Mouse (Mus musculus): ENCODE data around the gene Usp19.
A peak's percentile ranks its signal among the peaks of the same experiment; 100 is the strongest.

Usp19 gene

DNA sequence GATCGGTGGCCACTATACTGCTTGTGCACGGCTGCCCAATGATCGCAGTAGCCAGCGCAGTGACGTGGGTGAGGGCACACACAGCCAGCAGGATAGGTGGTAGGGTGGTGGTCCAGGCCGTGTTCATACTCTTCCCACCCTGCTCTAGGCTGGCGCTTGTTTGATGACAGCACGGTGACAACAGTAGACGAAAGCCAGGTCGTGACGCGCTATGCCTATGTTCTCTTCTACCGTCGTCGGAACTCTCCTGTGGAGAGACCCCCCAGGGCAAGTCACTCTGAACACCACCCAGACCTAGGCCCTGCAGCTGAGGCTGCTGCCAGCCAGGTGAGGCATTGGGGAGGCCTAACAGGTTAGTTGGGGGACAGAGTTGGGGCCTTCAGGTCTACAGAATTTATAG, 9.5 kb downstream of the Usp19 start:
- DNase-seq = no peak

- no peak for DNase-seq
These were observed 16.5 kb downstream of the Usp19 start for GRCm38 (mm10) chr9:108506901-108507300.

DNA sequence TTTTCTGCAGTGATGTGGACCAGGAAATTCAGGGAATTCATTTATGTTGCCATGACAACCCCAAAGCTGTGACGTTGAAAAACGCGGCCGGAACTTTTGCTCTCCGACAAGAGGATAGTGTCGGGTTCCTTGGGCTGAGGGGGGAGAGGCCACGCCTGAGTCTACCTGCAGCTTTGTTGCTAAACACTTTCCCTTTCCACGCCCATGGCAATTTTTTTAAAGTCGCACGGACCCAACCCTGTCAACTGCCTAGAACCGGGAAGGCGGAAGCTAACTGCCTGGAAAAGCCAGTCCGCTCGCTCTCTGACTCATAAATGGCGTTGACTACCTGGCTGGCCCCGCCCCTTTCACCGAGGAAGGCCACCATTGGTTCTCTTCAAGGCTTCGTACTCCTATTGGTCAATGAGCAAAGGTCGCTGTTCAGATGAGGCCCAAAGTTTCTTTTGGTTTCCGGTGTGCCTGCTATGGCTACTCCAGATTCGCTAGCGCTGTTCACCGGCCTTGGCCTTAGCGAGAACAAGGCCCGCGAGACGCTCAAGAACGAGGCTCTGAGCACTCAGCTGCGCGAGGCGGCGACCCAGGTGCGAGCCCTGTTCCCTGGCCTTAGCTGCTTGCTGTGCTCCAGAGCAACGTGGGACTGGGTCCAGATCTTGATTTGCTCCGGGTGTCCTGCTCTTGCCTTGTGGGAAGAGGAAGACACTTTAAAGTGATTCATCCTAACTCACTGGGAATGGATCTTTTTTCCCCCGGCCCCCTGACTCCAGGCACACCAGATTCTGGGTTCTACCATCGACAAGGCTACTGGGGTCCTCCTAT, 17.4 kb downstream of the Usp19 start, which contains the start of gene Qars:
Qars (plus strand) TSS at position 88 of the 816 bp plus-strand sequence.
- peak; percentile 89 for DNase-seq

DNA sequence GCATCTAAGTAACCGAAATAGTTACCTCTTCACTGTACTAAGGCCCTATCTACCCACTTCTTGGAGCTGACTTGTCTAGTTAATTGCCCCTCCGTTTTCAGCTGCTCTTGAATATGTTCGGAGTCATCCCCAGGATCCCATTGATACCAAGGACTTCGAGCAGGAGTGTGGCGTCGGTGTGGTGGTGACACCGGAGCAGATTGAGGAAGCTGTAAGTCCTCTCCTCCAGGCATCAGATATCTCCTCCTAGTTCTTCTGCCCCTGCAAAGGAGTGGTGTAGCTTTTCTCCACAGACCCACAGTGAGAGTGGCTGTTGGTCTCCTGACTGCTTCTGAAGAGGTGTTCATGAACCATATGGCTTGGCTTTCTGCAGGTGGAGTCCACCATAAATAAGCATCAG, 18.4 kb downstream of the Usp19 start:
- no peak for DNase-seq

GRCm38 (mm10) chr9:108516380-108517251, 26.2 kb downstream of the Usp19 start, which contains the start of gene Qrich1:
TSS of gene Qrich1 (plus strand) at chr9:108516806.
- DNase-seq = peak; percentile 94

DNA sequence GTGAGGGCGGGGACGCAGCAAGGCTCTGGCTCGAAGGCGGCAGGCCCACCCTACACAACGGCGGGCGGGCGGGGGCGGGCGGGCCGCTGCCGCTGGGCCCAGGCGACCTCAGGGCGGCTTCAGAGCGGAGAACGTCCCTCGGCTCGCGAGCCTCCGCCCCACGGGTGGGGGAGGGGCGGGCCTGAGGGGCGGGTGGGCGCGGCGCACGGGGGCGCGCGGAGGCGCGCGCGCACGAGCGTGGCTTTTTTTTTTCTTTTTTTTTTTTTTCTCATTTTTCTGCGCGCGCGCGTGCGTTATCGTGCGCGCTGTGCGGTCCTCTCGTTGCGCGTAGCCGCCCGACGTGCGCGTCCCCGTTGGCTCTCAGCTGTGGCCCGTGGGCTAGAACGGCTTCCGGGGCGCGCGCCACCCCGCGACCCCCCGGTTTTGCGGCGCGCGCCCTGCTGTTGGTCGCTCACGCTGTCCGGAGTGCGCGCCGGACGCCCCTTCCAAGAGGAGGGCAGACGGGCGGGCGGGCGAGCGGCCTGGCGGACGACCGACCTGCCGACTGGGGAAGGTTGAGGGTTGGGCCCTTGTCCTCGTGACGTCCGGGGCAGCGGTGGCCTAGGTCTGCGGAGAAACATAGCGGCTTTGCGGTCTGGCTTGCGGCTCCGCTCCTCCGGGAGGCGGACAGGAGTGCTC, 27.0 kb downstream of the Usp19 start:
- peak; percentile 74 for DNase-seq

- no peak for DNase-seq
These were observed 27.5 kb downstream of the Usp19 start for GRCm38 (mm10) chr9:108517931-108518332.

DNA sequence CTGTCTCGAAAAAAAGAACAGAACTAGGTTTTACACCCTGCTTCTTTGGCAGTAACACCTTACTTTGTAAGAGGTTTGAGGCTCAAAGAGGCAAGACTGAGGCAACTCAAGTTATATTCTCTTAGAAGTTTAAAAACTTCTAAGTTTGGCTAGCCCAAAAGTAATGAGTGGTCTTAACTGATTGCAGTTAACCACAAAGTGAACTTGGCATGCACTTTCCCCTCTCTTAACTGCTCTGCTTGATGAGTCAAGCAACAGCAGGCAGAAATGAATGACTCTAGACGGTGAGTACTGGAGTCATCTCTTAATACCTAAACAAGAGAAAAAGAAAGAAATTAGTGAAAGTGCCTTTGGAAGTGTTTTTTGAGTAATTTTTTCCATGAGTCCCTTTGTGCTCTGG, 31.2 kb downstream of the Usp19 start:
- DNase-seq = no peak

DNA sequence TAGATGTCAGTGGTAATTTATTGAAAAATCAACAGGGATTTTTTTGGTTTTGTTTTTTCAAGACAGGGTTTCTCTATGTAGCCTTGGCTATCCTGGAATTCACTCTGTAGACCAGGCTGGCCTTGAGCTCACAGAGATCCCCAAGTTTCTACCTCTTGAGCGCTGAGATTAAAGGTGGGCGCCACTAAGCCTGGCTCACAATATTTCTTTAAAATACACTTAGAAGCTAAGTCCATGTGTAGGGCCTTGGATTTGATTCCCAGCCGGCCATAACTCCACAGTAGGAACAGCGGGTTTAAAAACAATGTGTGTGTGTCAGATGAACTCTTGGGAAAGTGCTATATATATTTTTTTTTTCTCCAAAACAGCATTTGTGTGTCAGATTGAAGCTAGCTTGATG, 32.9 kb downstream of the Usp19 start:
- no peak for DNase-seq

DNA sequence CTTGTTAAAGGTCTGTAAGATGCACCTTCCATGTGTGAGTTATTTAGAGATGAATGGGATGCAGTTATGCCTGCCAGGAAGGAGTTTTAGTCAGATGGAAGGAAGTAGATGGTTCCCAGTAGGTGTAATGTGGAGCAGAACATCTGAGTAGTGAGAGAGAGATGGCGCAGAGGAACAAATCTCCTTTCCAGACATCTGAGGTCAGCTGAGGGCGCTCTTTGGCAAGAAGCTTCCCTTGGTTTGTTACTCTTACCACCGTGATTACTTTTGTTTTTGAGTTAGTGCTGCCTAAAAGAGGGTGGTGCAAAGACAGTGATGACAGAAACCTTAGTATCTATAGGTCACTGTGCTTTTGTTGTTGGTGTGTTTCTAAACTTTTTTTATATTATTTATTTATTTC, 35.0 kb downstream of the Usp19 start:
- DNase-seq = no peak

DNA sequence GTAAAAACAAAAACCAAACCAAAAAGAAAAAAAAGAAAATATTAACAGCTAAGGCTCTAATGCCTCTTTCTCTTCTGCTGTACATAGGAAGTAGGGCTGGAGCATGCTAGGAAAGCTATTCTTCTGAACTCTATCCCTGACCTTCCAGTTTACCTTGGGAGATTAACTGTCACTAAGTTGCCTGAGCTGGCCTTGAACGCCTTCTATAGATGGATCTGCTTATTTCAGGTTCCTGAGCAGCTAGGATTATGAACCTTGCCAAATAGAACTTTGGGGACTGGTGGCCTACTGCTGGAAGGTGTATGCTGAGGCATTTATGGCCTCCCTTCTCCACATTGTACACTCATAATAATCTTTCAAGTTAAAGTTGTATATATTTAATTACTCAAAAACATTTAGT, 40.6 kb downstream of the Usp19 start:
- no peak for DNase-seq

- DNase-seq = no peak
These were observed 41.1 kb downstream of the Usp19 start for GRCm38 (mm10) chr9:108531496-108531895.

GRCm38 (mm10) chr9:108540846-108541245, 50.4 kb downstream of the Usp19 start:
- DNase-seq = no peak

DNA sequence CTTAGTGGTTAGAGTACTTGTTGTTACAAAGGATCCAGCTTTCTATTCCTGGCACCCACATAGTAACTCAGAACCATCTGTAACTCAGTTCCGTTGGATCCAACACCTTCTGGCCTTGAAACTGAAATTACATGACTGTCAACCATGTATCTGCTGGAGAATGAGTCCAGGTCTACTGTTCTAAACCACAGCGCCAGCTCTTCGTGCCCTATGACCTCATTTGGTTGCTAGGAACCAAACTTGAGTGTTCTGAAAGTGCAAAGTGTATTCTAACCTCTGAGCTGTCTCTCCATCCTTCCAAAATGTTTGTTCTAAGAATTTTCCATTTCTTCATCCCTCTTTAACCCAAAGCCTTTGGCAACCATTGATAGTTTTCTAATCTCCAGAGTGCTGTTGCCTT, 55.6 kb downstream of the Usp19 start:
- DNase-seq = no peak

- no peak for DNase-seq
These were observed 56.5 kb downstream of the Usp19 start for GRCm38 (mm10) chr9:108546875-108547274.
